Mouse (Mus musculus) lung, adult 2 months (tissue): Measurements from ENCODE around the gene Slc22a1.

Source experiments
- CTCF ChIP-seq: fragments of 200-500 bp; IDR thresholded peaks from 2 replicates; pipeline ENCODE4 v1.5.1; 2011; ENCODE audit warnings: mild to moderate bottlenecking, low read length, control low read depth; ENCODE audit not compliant: insufficient read depth
- POLR2A ChIP-seq: fragments of 200-500 bp; IDR thresholded peaks from 2 replicates; pipeline ENCODE4 v1.6.1; 2011; ENCODE audit warnings: low read depth, mild to moderate bottlenecking, control low read depth, low read length, borderline replicate concordance; ENCODE audit errors: extremely low read depth

GRCm38 (mm10) chr17:12712191-12712590 lies 36.6 kb upstream of the Slc22a1 start:
- TF ChIP-seq POLR2A (no peak), CTCF (no peak)
